Mouse (Mus musculus): ENCODE results near the gene Ptch1. TPM values are rescaled to one million over a fixed set of nuclear protein-coding genes. Genes with fewer than 3 reads are reported as not detected.

Ptch1 gene
- polyA plus RNA-seq, 1 experiment from 2014 or later, result 32.1 TPM

GRCm38 (mm10) chr13:63528164-63528675 is 45.2 kb downstream of the Ptch1 start:
- Histone ChIP-seq H3K4me1 (peaks cover 47% of the 10 kb centered on the region), H3K9ac (no peak overlapping the region), H3K4me3 (replicated peaks) (no peak overlapping the region), H3K36me3 (peaks cover 13% of the 10 kb centered on the region), H3K27me3 (replicated peaks) (no peaks in the 10 kb centered on the region), H3K27ac (peak overlapping the region; percentile 88), H3K4me2 (no peak overlapping the region), H3K9me3 (no peaks in the 10 kb centered on the region)
- ATAC-seq (ENCODE audit: insufficient read depth, low FRiP score, low read depth), result no peak
- WGBS, result 19% methylated on average over 5 of the region's 5 CpGs

DNA sequence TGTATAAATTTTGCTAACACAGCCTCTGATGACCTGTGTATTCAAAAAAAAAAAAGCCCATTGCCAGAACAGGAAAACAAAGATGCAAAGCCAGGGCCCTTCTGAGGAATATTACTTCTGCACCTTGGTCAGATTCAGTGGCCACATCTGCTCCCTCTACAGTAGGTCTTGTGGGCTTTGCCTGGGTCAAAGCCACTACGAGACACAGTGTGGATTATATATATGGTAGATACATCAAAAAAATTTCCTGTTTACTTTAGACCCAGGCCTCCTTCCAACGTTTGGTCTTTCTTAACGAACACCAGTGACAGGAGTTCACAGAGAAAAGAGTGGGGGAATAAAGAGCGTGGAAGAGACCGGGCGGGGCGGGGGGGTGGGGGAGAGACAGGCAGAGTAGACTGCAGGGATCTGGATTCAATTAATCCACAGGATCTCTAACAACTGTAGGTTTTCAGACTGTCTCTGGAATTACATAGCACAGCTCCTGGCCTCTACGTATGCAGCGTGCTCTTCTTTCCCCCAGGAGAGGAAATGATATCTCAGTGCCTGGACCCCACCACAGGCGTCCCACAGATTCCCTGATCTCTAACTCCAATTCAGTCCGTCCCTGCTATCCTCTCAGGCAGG is 47.7 kb downstream of the Ptch1 start:
- Histone ChIP-seq H3K27ac (peak overlapping the region; percentile 88), H3K4me3 (replicated peaks) (no peak overlapping the region), H3K27me3 (replicated peaks) (no peaks in the 10 kb centered on the region), H3K36me3 (peaks cover 9% of the 10 kb centered on the region), H3K9me3 (no peaks in the 10 kb centered on the region), H3K9ac (no peak overlapping the region), H3K4me2 (no peak overlapping the region), H3K4me1 (peaks cover 46% of the 10 kb centered on the region)
- ATAC-seq (ENCODE audit: insufficient read depth, low FRiP score, low read depth), result no peak
- WGBS, result 40% methylated on average over 11 of the region's 11 CpGs

DNA sequence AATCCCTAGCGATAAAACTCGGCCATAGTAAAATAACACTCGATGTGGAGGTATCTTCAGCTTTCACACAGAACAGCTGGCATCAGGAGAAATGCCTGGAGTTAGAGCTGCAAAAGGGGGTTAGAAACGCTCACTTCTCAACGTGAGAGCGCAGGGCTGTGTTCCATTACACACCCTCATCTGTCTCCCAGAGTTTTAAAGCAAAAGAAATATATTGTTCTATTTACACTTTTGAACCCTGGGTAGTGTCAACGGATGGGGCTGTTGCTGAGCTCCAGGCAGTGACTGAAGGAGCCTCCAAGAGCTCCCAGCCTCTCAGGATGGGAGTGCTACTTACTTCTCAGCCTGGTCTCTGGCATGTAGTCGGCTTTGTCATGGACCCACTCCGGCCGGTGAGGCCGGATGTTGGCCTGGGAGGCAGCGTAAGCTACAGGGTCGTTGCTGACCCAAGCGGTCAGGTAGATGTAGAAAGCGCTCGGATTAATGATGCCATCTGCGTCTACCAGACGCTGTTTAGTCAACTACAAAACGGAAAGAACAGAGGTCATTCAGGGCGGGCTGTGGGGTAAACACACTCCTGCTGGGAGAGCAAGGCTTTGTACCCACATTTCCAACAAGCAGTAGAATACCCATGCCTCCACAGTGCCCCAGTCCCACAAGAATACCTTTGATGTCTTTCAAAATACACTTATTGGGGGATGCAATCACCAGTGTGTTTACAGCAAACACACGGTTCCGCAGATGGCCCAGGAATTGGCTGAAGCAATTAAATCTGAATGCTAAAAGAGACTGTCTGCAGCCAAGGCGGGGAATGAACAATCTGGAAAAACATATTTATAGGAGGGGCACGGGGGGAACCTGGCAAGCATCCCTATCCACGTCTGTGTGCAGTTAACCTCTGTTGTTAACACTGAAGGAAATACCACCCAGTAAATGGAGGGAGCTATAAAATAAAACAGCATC is 48.5 kb downstream of the Ptch1 start:
- Histone ChIP-seq H3K27me3 (replicated peaks) (no peaks in the 10 kb centered on the region), H3K9me3 (no peaks in the 10 kb centered on the region), H3K27ac (peak overlapping the region; percentile 88), H3K4me1 (peaks cover 42% of the 10 kb centered on the region), H3K36me3 (peaks cover 15% of the 10 kb centered on the region), H3K4me3 (replicated peaks) (no peak overlapping the region), H3K4me2 (no peak overlapping the region), H3K9ac (no peak overlapping the region)
- 34% methylated on average over 25 of the region's 25 CpGs for WGBS
- peak; percentile 51; the same call in 1 of the 2 replicates for ATAC-seq (ENCODE audit: insufficient read depth, low FRiP score, low read depth)

GRCm38 (mm10) chr13:63524061-63524460 is 49.3 kb downstream of the Ptch1 start:
- peaks cover 42% of the 10 kb centered on the region for H3K4me1 ChIP-seq
- H3K27me3 ChIP-seq (replicated peaks), result no peaks in the 10 kb centered on the region
- H3K27ac ChIP-seq, result peak overlapping the region; percentile 88
- no peak overlapping the region for H3K4me3 ChIP-seq (replicated peaks)
- no peak for ATAC-seq (ENCODE audit: insufficient read depth, low FRiP score, low read depth)
- no peaks in the 10 kb centered on the region for H3K9me3 ChIP-seq
- peaks cover 23% of the 10 kb centered on the region for H3K36me3 ChIP-seq
- 44% methylated on average over 2 of the region's 2 CpGs for WGBS
- H3K9ac ChIP-seq, result no peak overlapping the region
- no peak overlapping the region for H3K4me2 ChIP-seq

DNA sequence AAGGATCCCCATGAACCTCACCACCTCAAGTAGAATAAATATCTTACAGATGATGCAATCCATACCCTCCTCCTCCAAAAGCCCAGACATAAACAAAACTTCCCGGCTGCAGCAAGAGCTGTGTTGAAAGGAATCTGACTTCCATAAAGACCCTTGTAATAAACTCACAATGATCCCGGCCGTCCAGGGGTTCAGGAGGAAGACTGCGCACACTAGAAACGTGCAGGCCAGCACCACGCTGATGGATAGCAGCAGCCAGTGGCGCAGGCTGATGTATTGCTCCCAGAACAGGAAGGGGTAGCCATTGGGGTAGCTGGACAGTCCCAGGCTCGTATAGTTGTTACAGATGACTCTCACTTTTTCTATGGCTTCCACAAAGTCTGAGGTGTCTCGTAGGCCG is 50.6 kb downstream of the Ptch1 start:
- peak overlapping the region; percentile 88 for H3K27ac ChIP-seq
- H3K9me3 ChIP-seq, result no peaks in the 10 kb centered on the region
- no peak overlapping the region for H3K9ac ChIP-seq
- 45% methylated on average over 10 of the region's 10 CpGs for WGBS
- H3K4me3 ChIP-seq (replicated peaks), result no peak overlapping the region
- H3K4me2 ChIP-seq, result peak overlapping the region; percentile 1; the same call in 1 of the 2 replicates
- ATAC-seq (ENCODE audit: insufficient read depth, low FRiP score, low read depth), result peak; percentile 35
- no peaks in the 10 kb centered on the region for H3K27me3 ChIP-seq (replicated peaks)
- peaks cover 31% of the 10 kb centered on the region for H3K4me1 ChIP-seq
- peaks cover 33% of the 10 kb centered on the region for H3K36me3 ChIP-seq

GRCm38 (mm10) chr13:63520110-63520509 is 53.3 kb downstream of the Ptch1 start:
- Histone ChIP-seq H3K27ac (peak overlapping the region; percentile 22; the same call in 1 of the 2 replicates), H3K4me3 (replicated peaks) (no peak overlapping the region), H3K9me3 (no peaks in the 10 kb centered on the region), H3K4me2 (no peak overlapping the region), H3K27me3 (replicated peaks) (no peaks in the 10 kb centered on the region), H3K36me3 (peaks cover 45% of the 10 kb centered on the region), H3K4me1 (peaks cover 18% of the 10 kb centered on the region), H3K9ac (no peak overlapping the region)
- 80% methylated on average over 6 of the region's 6 CpGs for WGBS
- no peak for ATAC-seq (ENCODE audit: insufficient read depth, low FRiP score, low read depth)

GRCm38 (mm10) chr13:63516535-63516934 is 56.9 kb downstream of the Ptch1 start:
- no peaks in the 10 kb centered on the region for H3K27me3 ChIP-seq (replicated peaks)
- 67% methylated on average over 2 of the region's 2 CpGs for WGBS
- ATAC-seq (ENCODE audit: insufficient read depth, low FRiP score, low read depth), result no peak
- H3K27ac ChIP-seq, result peak overlapping the region; percentile 69; the same call in 1 of the 2 replicates
- no peak overlapping the region for H3K4me2 ChIP-seq
- no peak overlapping the region for H3K4me3 ChIP-seq (replicated peaks)
- H3K36me3 ChIP-seq, result peaks cover 59% of the 10 kb centered on the region
- H3K9me3 ChIP-seq, result no peaks in the 10 kb centered on the region
- no peak overlapping the region for H3K9ac ChIP-seq
- peaks cover 3% of the 10 kb centered on the region; the same call in 1 of the 2 replicates for H3K4me1 ChIP-seq

DNA sequence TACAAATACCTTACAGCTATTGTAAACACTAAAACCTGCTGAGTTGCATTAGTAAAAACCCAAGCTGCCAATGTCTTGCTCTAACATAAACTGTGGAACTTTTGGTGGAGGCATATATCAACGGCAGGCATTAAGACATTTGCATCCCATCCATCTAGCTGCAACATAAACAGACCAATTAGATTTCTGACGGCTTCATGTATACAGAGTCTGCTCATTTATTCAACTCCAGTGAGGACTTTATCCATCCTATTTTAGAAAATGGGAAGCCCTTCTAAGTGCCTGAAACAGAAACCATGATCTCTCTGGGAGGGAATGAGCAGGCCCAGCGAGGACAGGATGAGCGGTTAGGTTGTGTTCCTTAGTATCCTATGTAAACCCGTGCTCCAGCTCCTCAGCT is 57.9 kb downstream of the Ptch1 start:
- peak; percentile 29; the same call in 1 of the 2 replicates for ATAC-seq (ENCODE audit: insufficient read depth, low FRiP score, low read depth)
- Histone ChIP-seq H3K9ac (no peak overlapping the region), H3K9me3 (no peaks in the 10 kb centered on the region), H3K27ac (peak overlapping the region; percentile 69), H3K4me3 (replicated peaks) (no peak overlapping the region), H3K36me3 (peaks cover 61% of the 10 kb centered on the region), H3K4me1 (peaks cover 3% of the 10 kb centered on the region; the same call in 1 of the 2 replicates), H3K27me3 (replicated peaks) (no peaks in the 10 kb centered on the region), H3K4me2 (no peak overlapping the region)
- WGBS, result 47% methylated on average over 5 of the region's 5 CpGs

- H3K4me2 ChIP-seq, result no peak overlapping the region
- ATAC-seq (ENCODE audit: insufficient read depth, low FRiP score, low read depth), result peak; percentile 45; the same call in 1 of the 2 replicates
- no peak overlapping the region for H3K4me3 ChIP-seq (replicated peaks)
- no peaks in the 10 kb centered on the region for H3K9me3 ChIP-seq
- WGBS, result 45% methylated on average over 8 of the region's 8 CpGs
- H3K36me3 ChIP-seq, result peaks cover 60% of the 10 kb centered on the region
- H3K27ac ChIP-seq, result peak overlapping the region; percentile 63
- no peak overlapping the region for H3K9ac ChIP-seq
- peaks cover 3% of the 10 kb centered on the region; the same call in 1 of the 2 replicates for H3K4me1 ChIP-seq
- no peaks in the 10 kb centered on the region for H3K27me3 ChIP-seq (replicated peaks)
Measured at GRCm38 (mm10) chr13:63514931-63515360, 58.5 kb downstream of the Ptch1 start.

DNA sequence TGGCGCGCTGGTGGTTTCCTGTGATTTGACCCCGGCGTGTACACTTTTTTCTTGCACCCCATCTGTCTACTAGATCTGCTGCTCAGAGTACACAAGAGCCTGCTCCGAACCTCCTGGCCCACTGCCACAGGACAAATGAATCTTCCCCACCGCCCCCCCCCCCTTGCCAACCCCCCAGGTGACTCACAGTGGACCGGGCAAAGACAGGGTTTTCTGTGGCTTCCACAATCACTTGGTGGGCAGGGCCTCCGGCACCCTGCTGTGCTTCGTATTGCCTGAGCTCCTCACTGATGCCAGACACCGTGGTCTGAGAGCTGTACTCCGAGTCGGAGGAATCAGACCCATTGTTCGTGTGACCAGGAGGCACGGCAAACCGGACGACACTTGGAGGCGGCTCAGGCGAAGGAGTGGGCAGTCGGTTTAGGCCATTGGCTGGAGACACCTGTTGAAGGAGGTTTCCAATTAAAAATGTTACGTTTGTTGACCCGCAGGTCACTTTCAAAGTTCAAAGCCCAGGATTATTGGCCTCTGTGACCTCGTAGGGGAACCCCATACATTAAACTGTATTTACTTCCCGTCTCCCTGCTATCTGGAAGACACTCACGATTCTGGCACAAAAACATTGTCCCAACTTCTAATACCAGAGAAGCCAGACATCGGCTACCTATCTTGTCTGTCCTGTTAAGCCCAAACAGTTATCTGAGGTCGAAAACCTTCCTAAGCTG is 59.9 kb downstream of the Ptch1 start:
- H3K4me3 ChIP-seq (replicated peaks), result no peak overlapping the region
- 69% methylated on average over 26 of the region's 26 CpGs for WGBS
- peaks cover 3% of the 10 kb centered on the region; the same call in 1 of the 2 replicates for H3K4me1 ChIP-seq
- peaks cover 57% of the 10 kb centered on the region for H3K36me3 ChIP-seq
- no peak for ATAC-seq (ENCODE audit: insufficient read depth, low FRiP score, low read depth)
- no peak overlapping the region for H3K9ac ChIP-seq
- no peaks in the 10 kb centered on the region for H3K27me3 ChIP-seq (replicated peaks)
- H3K4me2 ChIP-seq, result no peak overlapping the region
- H3K9me3 ChIP-seq, result no peaks in the 10 kb centered on the region
- H3K27ac ChIP-seq, result peak overlapping the region; percentile 21; the same call in 1 of the 2 replicates

- Histone ChIP-seq H3K9ac (no peak overlapping the region), H3K4me1 (peaks cover 3% of the 10 kb centered on the region; the same call in 1 of the 2 replicates), H3K27ac (no peak overlapping the region), H3K27me3 (replicated peaks) (no peaks in the 10 kb centered on the region), H3K4me2 (no peak overlapping the region), H3K9me3 (no peaks in the 10 kb centered on the region), H3K4me3 (replicated peaks) (no peak overlapping the region), H3K36me3 (peaks cover 62% of the 10 kb centered on the region)
- 60% methylated on average over 6 of the region's 6 CpGs for WGBS
- no peak for ATAC-seq (ENCODE audit: insufficient read depth, low FRiP score, low read depth)
Measured at GRCm38 (mm10) chr13:63512411-63512810, 61.0 kb downstream of the Ptch1 start.

Data from stomach, embryonic 15.5 days (tissue).